Mouse (Mus musculus) midbrain, embryonic 13.5 days (tissue): ENCODE measurements at regions not wholly inside any gene's neighbourhood (a gene's known extent, or its start where the extent isn't known, plus 50 kb on each side); places are given as distances from the start of the nearest gene placed in this dataset.

Source experiments
- ATAC-seq: fragments of 200-750 bp; cut with Nextera tagmentation; 2 replicates; pipeline ENCODE4 v1.8.0; 2017; ENCODE audit warnings: mild to moderate bottlenecking, moderate TSS enrichment, moderate library complexity
- H3K27ac ChIP-seq: fragments of 300-500 bp; sonication (generic); 2 replicates; pipeline ENCODE4 v1.5.1; 2015; ENCODE audit warnings: inconsistent platforms, mild to moderate bottlenecking, moderate library complexity
- H3K27me3 ChIP-seq: fragments of 300-500 bp; sonication (generic); 2 replicates; pipeline ENCODE4 v1.6.1; 2015; ENCODE audit warnings: mild to moderate bottlenecking, inconsistent platforms
- H3K36me3 ChIP-seq: fragments of 300-500 bp; sonication (generic); 2 replicates; pipeline ENCODE4 v1.6.1; 2015; ENCODE audit warnings: mild to moderate bottlenecking, inconsistent platforms
- H3K4me1 ChIP-seq: fragments of 300-500 bp; sonication (generic); replicated peaks from 2 replicates; pipeline ENCODE4 v1.6.1; 2015; ENCODE audit warnings: inconsistent platforms
- H3K4me2 ChIP-seq: fragments of 300-500 bp; sonication (generic); replicated peaks from 2 replicates; pipeline ENCODE4 v1.6.1; 2015; ENCODE audit warnings: moderate library complexity, mild to moderate bottlenecking, inconsistent platforms
- H3K4me3 ChIP-seq: fragments of 300-500 bp; sonication (generic); replicated peaks from 2 replicates; pipeline ENCODE4 v1.5.1; 2015; ENCODE audit warnings: mild to moderate bottlenecking, inconsistent platforms
- H3K9ac ChIP-seq: fragments of 300-500 bp; sonication (generic); replicated peaks from 2 replicates; pipeline ENCODE4 v1.6.1; 2015; ENCODE audit warnings: mild to moderate bottlenecking, inconsistent platforms
- H3K9me3 ChIP-seq: fragments of 300-500 bp; sonication (generic); 2 replicates; pipeline ENCODE4 v1.6.1; 2016; ENCODE audit warnings: mild to moderate bottlenecking, inconsistent platforms
- WGBS: fragments of 180-500 bp; shearing (Covaris S2); methylation state at CpG from one replicate; pipeline ENCODE4 v1.1.7; 2015; 5-methylcytosine and 5-hydroxymethylcytosine counted together

DNA sequence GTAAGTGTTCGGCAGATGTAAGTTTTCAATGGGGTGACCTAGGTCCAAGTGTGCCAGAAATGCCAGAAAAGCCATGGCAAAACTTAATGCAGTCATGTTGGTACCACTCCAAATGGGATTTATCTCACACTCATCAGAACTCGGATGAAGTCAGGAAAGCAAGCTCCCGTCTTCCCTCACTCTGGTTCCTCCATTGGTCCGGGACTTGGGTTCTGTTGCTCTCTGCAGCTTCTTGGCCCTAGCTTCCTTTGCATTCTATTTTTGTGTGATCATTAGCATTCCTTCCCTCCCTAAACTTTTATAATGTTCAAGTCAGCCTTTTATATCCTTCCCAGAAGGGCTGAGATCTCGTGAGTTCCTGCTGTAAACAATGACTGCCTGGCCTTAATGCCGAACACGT is 85.9 kb upstream of the Twist2 start:
- Histone ChIP-seq H3K4me2 (no peak overlapping the region), H3K9ac (no peak overlapping the region), H3K4me1 (no peaks in the 10 kb centered on the region), H3K27ac (no peak overlapping the region), H3K27me3 (no peaks in the 10 kb centered on the region), H3K4me3 (no peak overlapping the region), H3K9me3 (no peaks in the 10 kb centered on the region), H3K36me3 (no peaks in the 10 kb centered on the region)
- no peak for ATAC-seq
- WGBS = 85% methylated on average over 7 of the region's 7 CpGs

DNA sequence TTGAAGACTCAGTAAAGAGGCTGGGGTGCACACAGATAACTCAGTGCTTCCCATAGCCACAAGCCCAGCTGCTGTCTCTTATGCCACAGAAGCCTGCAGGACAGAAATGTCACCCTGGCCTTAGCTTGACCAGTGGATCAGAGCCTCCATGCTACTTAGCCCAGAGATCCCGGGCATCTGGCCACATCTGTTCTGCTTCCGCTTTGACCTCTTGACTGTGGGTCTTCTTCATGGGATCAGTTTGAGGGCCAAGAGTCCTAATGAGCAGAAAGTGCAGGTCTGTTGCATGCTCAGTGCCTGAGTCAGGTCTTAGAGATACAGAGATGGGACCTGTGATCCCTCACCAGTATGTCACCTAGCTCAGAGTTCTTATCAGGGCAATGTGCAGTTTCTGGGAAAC is 85.5 kb upstream of the Twist2 start:
- Histone ChIP-seq H3K4me3 (no peak overlapping the region), H3K27me3 (no peaks in the 10 kb centered on the region), H3K36me3 (no peaks in the 10 kb centered on the region), H3K9me3 (no peaks in the 10 kb centered on the region), H3K27ac (no peak overlapping the region), H3K4me1 (no peaks in the 10 kb centered on the region), H3K9ac (no peak overlapping the region), H3K4me2 (no peak overlapping the region)
- no peak for ATAC-seq
- 97% methylated on average over 2 of the region's 2 CpGs for WGBS

DNA sequence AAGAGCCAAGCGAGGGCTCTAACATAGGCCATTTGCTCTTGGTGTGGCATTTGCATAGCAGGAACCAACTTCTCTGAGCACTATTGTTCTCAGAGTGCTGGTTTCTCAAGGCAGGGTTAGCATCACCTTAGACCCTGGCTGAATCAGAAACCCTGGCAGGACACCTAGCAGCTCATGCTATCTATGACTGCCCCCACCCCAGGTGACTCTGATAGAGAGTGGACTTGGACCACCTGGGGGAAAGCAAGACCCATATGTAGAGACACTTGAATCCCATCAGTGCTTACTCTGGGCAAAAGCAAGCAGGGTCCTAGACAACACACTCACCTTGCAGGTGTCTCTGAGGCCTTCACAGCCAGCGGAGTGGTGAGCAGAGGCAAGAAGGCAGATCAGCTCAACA is 84.4 kb upstream of the Twist2 start:
- Histone ChIP-seq H3K4me2 (no peak overlapping the region), H3K4me1 (no peaks in the 10 kb centered on the region), H3K9ac (no peak overlapping the region), H3K27me3 (no peaks in the 10 kb centered on the region), H3K27ac (no peak overlapping the region), H3K36me3 (no peaks in the 10 kb centered on the region), H3K9me3 (no peaks in the 10 kb centered on the region), H3K4me3 (no peak overlapping the region)
- no peak for ATAC-seq
- WGBS = 91% methylated on average over 2 of the region's 2 CpGs

DNA sequence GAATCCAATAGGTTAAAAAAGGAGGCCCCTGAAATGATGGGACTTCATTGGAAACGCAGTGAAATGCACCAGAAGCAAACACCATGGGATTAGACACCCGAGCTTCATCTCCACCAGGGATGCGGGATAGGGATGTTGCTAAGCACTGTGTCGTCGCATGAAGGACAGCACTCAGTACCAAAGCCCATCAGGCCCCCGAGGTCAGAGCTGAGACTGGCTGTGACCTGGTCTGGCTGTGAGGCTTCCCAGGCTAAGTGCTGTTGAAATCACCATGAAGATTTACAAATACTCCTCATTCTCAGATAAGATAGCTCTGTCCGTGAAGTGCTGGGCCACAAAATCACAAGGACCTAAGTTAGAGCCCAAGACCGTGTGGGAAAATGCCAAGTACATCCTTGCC is 83.3 kb upstream of the Twist2 start:
- no peak overlapping the region for H3K9ac ChIP-seq
- no peak overlapping the region for H3K4me2 ChIP-seq
- H3K4me1 ChIP-seq = no peaks in the 10 kb centered on the region
- H3K27me3 ChIP-seq = no peaks in the 10 kb centered on the region
- no peak for ATAC-seq
- H3K27ac ChIP-seq = no peak overlapping the region
- H3K4me3 ChIP-seq = no peak overlapping the region
- 72% methylated on average over 8 of the region's 8 CpGs for WGBS
- no peaks in the 10 kb centered on the region for H3K36me3 ChIP-seq
- no peaks in the 10 kb centered on the region for H3K9me3 ChIP-seq

DNA sequence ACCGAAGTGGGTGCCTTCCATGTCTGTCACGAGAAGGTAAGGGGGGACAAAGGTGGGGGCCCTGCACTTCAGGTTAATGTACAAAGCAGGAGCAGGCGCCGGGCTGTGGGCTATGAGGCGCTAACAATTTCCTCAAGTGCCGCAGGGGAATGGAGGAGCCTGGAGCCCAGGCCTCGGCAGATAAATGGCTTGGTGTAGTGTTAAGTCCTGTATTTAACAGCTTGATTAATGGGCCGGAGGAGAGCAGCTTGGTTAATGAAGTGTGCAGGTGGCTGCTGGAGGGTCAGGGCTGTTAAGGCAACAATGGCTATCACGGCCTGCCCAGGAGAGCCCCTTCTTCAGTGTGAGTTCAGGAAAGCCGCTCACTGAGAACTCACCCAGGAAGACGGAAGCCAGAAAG is 72.0 kb upstream of the Twist2 start:
- Histone ChIP-seq H3K4me3 (no peak overlapping the region), H3K4me1 (peaks cover 6% of the 10 kb centered on the region; the same call in 1 of the 2 replicates), H3K4me2 (no peak overlapping the region), H3K9ac (no peak overlapping the region), H3K27ac (no peak overlapping the region), H3K9me3 (no peaks in the 10 kb centered on the region), H3K36me3 (no peaks in the 10 kb centered on the region), H3K27me3 (peaks cover 20% of the 10 kb centered on the region)
- 70% methylated on average over 11 of the region's 11 CpGs for WGBS
- no peak for ATAC-seq

DNA sequence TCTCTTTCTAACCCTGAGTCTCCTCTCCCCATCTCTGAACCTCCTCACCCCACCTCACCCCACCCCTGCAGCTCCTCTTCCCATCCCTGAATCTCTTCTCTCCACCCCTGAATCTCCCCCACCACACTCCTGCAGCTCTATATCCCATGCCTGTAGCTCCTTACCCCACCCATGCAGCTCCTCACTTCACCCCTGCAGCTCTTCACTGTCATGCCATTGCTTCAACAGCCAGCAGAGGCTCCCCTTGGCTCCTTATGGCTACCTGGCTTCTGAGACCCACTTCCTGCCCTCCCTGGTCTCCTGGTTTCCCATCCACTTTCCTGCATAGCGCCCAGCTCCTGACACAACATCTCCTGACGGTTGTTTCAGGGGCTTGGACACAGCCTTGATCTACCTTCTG is 71.0 kb upstream of the Twist2 start:
- 89% methylated on average over 2 of the region's 2 CpGs for WGBS
- Histone ChIP-seq H3K27ac (no peak overlapping the region), H3K9ac (no peak overlapping the region), H3K27me3 (peaks cover 23% of the 10 kb centered on the region), H3K4me2 (no peak overlapping the region), H3K9me3 (no peaks in the 10 kb centered on the region), H3K4me3 (no peak overlapping the region), H3K4me1 (peaks cover 6% of the 10 kb centered on the region; the same call in 1 of the 2 replicates), H3K36me3 (no peaks in the 10 kb centered on the region)
- ATAC-seq = no peak

DNA sequence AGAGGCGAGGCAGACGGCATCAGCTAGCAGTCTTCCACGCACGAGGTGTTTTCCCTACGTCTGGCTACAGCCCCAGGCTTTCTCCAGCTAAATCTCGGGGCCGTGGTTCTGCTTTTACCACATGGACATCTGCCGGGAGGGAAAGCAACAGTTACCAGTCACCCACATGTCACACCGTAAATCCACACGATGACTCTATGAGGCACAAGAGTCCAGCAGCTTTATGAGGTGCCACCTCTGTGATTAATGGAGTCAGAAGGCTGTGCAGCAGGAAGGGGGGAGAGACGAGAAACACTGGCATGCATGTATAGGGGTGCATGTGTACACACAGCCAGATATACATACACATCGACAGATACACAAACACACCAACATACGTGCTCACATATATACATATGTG is 69.6 kb upstream of the Twist2 start:
- Histone ChIP-seq H3K36me3 (no peaks in the 10 kb centered on the region), H3K4me3 (no peak overlapping the region), H3K27ac (no peak overlapping the region), H3K9ac (no peak overlapping the region), H3K27me3 (peaks cover 28% of the 10 kb centered on the region), H3K4me1 (peaks cover 6% of the 10 kb centered on the region; the same call in 1 of the 2 replicates), H3K9me3 (no peaks in the 10 kb centered on the region), H3K4me2 (no peak overlapping the region)
- WGBS = 85% methylated on average over 13 of the region's 13 CpGs
- no peak for ATAC-seq

DNA sequence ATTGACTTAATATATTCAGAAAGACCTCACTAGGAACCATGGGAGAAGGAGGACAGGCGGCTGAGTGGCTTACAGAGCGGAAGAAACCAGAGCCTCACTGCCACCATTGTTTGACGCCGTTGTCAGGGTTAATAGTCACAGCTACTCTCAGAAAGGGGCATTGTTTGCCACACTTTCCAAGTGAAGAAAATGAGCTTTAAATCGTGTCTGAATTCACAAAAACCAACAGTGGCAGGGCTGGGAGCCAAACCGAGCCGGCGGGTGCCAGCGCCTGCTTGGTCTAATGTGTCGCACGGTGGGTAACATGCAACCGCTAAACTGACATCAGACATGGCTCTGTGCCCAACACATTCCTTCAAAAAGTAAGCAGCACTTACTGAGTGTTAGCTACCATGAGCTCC is 68.8 kb upstream of the Twist2 start:
- H3K4me3 ChIP-seq = no peak overlapping the region
- ATAC-seq = no peak
- 46% methylated on average over 12 of the region's 12 CpGs for WGBS

DNA sequence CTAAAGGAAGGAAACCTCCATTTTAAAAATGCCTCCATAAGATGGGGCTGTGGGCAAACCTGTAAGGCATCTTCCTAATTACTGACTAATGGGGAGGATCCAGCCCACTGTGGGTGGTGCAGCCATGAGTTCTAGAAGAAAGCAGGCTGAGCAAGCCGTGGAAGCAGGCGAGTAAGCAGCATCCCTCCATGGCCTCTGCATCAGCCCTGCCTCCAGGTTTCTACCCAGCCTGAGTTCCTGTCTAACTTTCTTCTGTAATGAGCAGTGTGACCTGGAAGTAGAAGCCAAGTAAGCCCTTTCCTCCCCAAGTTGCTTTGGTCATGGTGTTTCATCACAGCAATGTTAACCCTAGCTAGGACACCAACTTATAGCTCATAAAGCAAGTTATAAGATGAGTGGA is 66.5 kb upstream of the Twist2 start:
- WGBS = 87% methylated on average over 2 of the region's 2 CpGs

More for the DNA sequence above, 68.8 kb upstream of the Twist2 start:
- H3K4me2 ChIP-seq = peak overlapping the region; percentile 13; the same call in 1 of the 2 replicates
- peaks cover 28% of the 10 kb centered on the region for H3K27me3 ChIP-seq
- H3K9me3 ChIP-seq = no peaks in the 10 kb centered on the region
- H3K9ac ChIP-seq = no peak overlapping the region
- no peaks in the 10 kb centered on the region for H3K36me3 ChIP-seq
- peaks cover 6% of the 10 kb centered on the region; the same call in 1 of the 2 replicates for H3K4me1 ChIP-seq
- H3K27ac ChIP-seq = no peak overlapping the region

DNA sequence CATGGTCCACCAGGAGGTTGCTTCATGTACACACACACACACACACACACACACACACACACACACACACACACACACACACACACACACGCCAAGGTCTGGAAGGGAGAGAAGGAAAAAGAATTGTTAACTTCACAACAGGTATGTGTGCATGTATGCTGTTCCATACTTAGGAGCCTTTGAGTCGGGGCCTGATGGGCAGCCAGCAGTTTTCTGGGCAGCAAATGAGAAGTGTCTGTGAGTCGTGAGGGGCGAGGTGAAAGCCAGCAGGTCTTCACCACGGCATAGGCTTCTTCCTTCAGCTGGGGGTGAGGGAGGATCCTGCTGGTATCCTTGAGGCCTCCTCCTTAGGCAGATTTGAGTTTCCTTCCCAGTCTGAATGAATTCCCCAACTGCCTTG is 65.8 kb upstream of the Twist2 start:
- Histone ChIP-seq H3K9me3 (no peaks in the 10 kb centered on the region), H3K9ac (no peak overlapping the region), H3K27ac (no peak overlapping the region), H3K27me3 (peaks cover 23% of the 10 kb centered on the region), H3K4me2 (no peak overlapping the region), H3K36me3 (no peaks in the 10 kb centered on the region), H3K4me3 (no peak overlapping the region), H3K4me1 (peaks cover 6% of the 10 kb centered on the region; the same call in 1 of the 2 replicates)
- WGBS = 84% methylated on average over 5 of the region's 5 CpGs
- no peak for ATAC-seq

More for the DNA sequence above, 66.5 kb upstream of the Twist2 start:
- Histone ChIP-seq H3K27me3 (peaks cover 23% of the 10 kb centered on the region), H3K36me3 (no peaks in the 10 kb centered on the region), H3K9me3 (no peaks in the 10 kb centered on the region), H3K4me2 (no peak overlapping the region), H3K9ac (no peak overlapping the region), H3K4me1 (peaks cover 6% of the 10 kb centered on the region; the same call in 1 of the 2 replicates), H3K27ac (no peak overlapping the region), H3K4me3 (no peak overlapping the region)
- no peak for ATAC-seq

DNA sequence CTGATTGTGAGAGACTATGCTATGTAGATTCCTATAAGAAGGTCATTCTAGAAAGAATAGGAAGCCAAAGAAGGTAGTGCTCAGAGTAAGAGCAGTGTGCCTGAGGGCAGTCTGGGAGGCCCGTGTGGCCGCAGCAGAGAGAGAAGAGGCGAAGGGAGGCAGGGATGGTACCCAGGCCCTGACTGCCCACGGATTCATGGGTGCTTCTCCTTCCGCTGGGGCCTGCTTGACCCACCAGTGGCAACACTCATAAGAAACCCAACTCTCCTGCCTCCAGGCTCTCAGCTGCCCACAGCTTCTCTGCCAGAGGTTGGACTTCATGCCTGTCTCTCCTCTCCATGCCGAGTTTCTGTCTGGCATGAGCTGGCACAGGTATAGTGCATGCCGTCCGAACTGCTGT is 60.6 kb upstream of the Twist2 start:
- WGBS = 91% methylated on average over 8 of the region's 8 CpGs
- Histone ChIP-seq H3K4me3 (no peak overlapping the region), H3K27ac (no peak overlapping the region), H3K4me1 (no peaks in the 10 kb centered on the region), H3K4me2 (no peak overlapping the region), H3K9ac (no peak overlapping the region), H3K36me3 (no peaks in the 10 kb centered on the region), H3K27me3 (peaks cover 11% of the 10 kb centered on the region), H3K9me3 (no peaks in the 10 kb centered on the region)
- no peak for ATAC-seq

DNA sequence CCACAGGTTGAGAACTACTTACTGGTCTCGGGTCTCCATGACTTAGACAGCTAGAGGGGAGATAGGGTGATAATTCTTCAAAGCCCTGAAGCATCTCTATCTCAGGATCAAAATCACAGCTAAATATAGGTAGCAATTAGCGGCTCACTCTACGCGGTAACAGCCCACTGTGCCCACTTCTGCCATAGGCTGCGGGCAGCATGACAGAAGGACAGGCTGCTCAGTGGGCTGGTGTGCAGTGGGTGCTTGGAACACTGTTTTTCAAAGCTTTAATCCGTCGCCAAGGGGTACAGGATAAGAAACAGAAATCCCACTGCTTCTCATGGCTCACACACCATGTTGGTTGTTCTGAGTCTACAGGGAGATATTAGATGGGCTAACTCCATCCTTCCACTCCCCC is 59.2 kb upstream of the Twist2 start:
- H3K27me3 ChIP-seq = peaks cover 14% of the 10 kb centered on the region
- H3K36me3 ChIP-seq = no peaks in the 10 kb centered on the region
- H3K4me3 ChIP-seq = no peak overlapping the region
- no peak overlapping the region for H3K9ac ChIP-seq
- no peak overlapping the region for H3K27ac ChIP-seq
- H3K9me3 ChIP-seq = no peaks in the 10 kb centered on the region
- WGBS = 96% methylated on average over 7 of the region's 7 CpGs
- no peaks in the 10 kb centered on the region for H3K4me1 ChIP-seq
- ATAC-seq = no peak
- H3K4me2 ChIP-seq = no peak overlapping the region

DNA sequence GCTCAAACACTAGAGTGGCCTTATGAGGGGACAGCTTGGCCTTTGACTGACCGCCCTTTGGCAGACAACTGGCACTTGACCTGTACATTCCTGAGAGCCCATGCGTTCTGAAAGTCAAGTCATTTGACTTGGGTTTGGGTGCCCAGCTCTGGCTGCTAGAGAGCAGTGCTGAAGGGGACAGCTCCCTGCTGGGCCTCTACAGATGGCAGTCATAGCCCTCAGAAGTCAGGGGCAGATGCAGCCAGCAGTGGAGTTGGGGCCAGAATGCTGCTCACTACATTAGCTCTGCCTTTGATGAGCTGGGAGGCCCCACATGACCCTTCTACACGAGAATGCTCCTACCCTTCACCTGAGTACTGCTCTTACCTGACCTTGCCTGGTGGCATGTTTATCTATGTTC is 58.3 kb upstream of the Twist2 start:
- no peak overlapping the region for H3K9ac ChIP-seq
- WGBS = 73% methylated on average over 3 of the region's 3 CpGs
- peaks cover 19% of the 10 kb centered on the region for H3K27me3 ChIP-seq
- no peak for ATAC-seq
- no peak overlapping the region for H3K4me2 ChIP-seq
- no peaks in the 10 kb centered on the region for H3K9me3 ChIP-seq
- peaks cover 5% of the 10 kb centered on the region; the same call in 1 of the 2 replicates for H3K4me1 ChIP-seq
- no peak overlapping the region for H3K4me3 ChIP-seq
- H3K36me3 ChIP-seq = no peaks in the 10 kb centered on the region
- H3K27ac ChIP-seq = no peak overlapping the region
